Mouse (Mus musculus) adrenal gland, postnatal 0 days (tissue): Measurements from ENCODE around the gene Robo2. TPM values are rescaled to one million over a fixed set of nuclear protein-coding genes. Genes with fewer than 3 reads are reported as not detected.

ENCODE experiments used
- microRNA-seq: library from miRNA; unstranded; fragments of <30 nt; microRNA quantifications from one replicate; pipeline ENCODE4, GENCODE M21; 2016; ENCODE audit warnings: borderline replicate concordance; ENCODE audit not compliant: insufficient number of aligned reads
- polyA plus RNA-seq: library from polyadenylated mRNA; unstranded; fragments of >200 nt; fragmentation: Nextera tagmentation; extraction: Ambion mirVana; gene quantifications from 2 replicates; pipeline ENCODE4 v1.2.1, GENCODE M21; 2015

Gene Robo2
- 2.6 and 6.3 TPM in 2 replicates for polyA plus RNA-seq

DNA sequence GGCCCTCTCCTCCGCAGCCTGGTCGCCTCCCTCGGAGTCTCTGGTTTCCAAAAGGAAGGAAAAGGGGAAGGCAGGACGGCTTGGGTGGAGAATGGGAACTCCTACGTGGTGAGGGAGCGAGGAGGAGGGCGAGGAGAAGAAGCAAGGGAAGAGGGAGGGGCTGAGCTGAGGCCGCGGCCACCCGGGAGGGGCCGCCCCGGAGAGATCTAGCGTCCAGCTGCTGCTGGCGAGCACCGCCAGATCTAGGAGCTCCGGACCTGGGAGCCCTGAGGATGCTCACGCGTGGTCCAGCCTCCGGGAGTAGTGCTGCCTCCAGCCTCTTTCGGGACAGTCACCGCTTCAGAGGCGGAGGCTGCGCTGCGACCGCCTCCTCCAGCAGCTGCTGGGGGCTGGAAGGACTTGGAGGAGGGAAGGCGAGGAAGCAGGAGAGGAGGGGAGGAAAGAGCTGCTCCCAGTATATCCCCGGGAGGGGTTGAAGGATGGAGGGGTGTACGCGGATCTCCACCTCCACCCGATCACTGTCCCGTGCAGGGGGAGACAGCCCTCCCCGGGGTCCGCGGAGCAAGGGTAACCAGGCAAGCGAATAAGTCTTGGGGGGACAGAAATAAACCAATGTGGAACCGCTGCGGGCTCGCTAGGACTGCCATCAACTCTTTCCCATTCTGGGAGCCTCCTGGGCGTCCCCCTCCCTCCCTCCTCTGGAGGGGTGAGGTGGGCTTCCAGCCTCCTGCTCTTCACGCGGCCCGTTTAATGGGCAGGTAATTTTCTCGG is at the start of gene Robo2:
Robo2 (minus strand) TSS at position 345 of the 771 bp plus-strand sequence.

Small RNA genes lying within 50 kb of the gene (microRNA-seq; reads per million reads assigned to microRNA genes)
- gene Gm24272 (not detected), gene Mir691 (not detected)
